Mouse (Mus musculus) midbrain, embryonic 11.5 days (tissue): ENCODE measurements around the gene Rabac1. TPM values are rescaled to one million over a fixed set of nuclear protein-coding genes. Genes with fewer than 3 reads are reported as not detected.

Experiments used
- ATAC-seq: fragments of 200-750 bp; cut with Nextera tagmentation; 2 replicates; pipeline ENCODE4 v1.8.0; 2017; ENCODE audit warnings: moderate TSS enrichment, moderate library complexity; ENCODE audit not compliant: low FRiP score
- DNase-seq: peaks from one replicate; pipeline ENCODE4 v3.0.0; 2015; ENCODE audit warnings: low spot score; ENCODE audit errors: missing footprints
- H3K27ac ChIP-seq: fragments of 300-500 bp; sonication (generic); 2 replicates; pipeline ENCODE4 v1.5.1; 2014; ENCODE audit warnings: low read depth, low read length
- H3K27me3 ChIP-seq: fragments of 300-500 bp; sonication (generic); 2 replicates; pipeline ENCODE4 v1.6.1; 2014; ENCODE audit warnings: mild to moderate bottlenecking, low read length, moderate library complexity, mixed read lengths; ENCODE audit not compliant: control insufficient read depth, insufficient read depth
- H3K36me3 ChIP-seq: fragments of 300-500 bp; sonication (generic); 2 replicates; pipeline ENCODE4 v1.6.1; 2014; ENCODE audit warnings: mild to moderate bottlenecking, low read length, moderate library complexity, mixed read lengths; ENCODE audit not compliant: control insufficient read depth, insufficient read depth
- H3K4me1 ChIP-seq: fragments of 300-500 bp; sonication (generic); 2 replicates; pipeline ENCODE4 v1.6.1; 2014; ENCODE audit warnings: low read length; ENCODE audit not compliant: control insufficient read depth, insufficient read depth
- H3K4me2 ChIP-seq: fragments of 300-500 bp; sonication (generic); 2 replicates; pipeline ENCODE4 v1.6.1; 2014; ENCODE audit warnings: mild to moderate bottlenecking, moderate library complexity
- H3K4me3 ChIP-seq: fragments of 300-500 bp; sonication (generic); 2 replicates; pipeline ENCODE4 v1.5.1; 2014; ENCODE audit warnings: low read depth, low read length
- H3K9ac ChIP-seq: fragments of 300-500 bp; sonication (generic); 2 replicates; pipeline ENCODE4 v1.6.1; 2014; ENCODE audit warnings: low read length
- H3K9me3 ChIP-seq: fragments of 300-500 bp; sonication (generic); 2 replicates; pipeline ENCODE4 v1.6.1; 2016; ENCODE audit warnings: low read length; ENCODE audit not compliant: control insufficient read depth
- WGBS: fragments of 180-500 bp; shearing (Covaris S2); extraction: QIAGEN DNeasy Blood & Tissue Kit; methylation state at CpG from one replicate; pipeline ENCODE4 v1.1.7; 2014; 5-methylcytosine and 5-hydroxymethylcytosine counted together
- polyA plus RNA-seq: library from polyadenylated mRNA; unstranded; fragments of >200 nt; fragmentation: Nextera tagmentation; extraction: Ambion mirVana; gene quantifications from 2 replicates; pipeline ENCODE4 v1.2.1, GENCODE M21; 2014

The Rabac1 gene
- polyA plus RNA-seq, 1 experiment from 2014 or later: 110 TPM

DNA sequence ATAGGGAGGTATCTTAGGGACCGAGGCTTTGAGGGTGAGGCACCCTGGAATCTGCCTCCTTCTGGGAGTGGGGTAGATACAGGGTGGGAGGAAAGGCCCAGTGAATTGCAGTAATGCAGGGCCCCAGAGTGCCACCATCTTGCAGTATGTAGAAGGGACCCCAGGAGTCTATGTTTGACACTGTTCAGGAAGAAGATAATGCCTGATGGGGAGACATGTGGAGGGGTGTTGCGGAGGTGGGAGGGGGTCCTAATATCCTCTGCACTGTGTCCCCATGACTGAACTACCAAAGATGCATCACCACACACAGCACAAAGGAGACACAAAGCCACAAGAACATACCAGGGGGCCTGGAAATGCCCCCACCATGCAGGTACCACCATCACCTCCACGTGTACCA, 33.6 kb upstream of the Rabac1 start:
- H3K27me3 ChIP-seq: peaks cover 50% of the 10 kb centered on the region
- peaks cover 31% of the 10 kb centered on the region for H3K4me1 ChIP-seq
- no peaks in the 10 kb centered on the region for H3K9me3 ChIP-seq
- no peak overlapping the region for H3K27ac ChIP-seq
- 55% methylated on average over 3 of the region's 3 CpGs for WGBS
- peak overlapping the region; percentile 88 for H3K4me2 ChIP-seq
- no peak for DNase-seq
- H3K4me3 ChIP-seq: peak overlapping the region; percentile 52; the same call in 1 of the 2 replicates
- ATAC-seq: peak; percentile 17
- peak overlapping the region; percentile 68; the same call in 1 of the 2 replicates for H3K9ac ChIP-seq
- H3K36me3 ChIP-seq: no peaks in the 10 kb centered on the region

DNA sequence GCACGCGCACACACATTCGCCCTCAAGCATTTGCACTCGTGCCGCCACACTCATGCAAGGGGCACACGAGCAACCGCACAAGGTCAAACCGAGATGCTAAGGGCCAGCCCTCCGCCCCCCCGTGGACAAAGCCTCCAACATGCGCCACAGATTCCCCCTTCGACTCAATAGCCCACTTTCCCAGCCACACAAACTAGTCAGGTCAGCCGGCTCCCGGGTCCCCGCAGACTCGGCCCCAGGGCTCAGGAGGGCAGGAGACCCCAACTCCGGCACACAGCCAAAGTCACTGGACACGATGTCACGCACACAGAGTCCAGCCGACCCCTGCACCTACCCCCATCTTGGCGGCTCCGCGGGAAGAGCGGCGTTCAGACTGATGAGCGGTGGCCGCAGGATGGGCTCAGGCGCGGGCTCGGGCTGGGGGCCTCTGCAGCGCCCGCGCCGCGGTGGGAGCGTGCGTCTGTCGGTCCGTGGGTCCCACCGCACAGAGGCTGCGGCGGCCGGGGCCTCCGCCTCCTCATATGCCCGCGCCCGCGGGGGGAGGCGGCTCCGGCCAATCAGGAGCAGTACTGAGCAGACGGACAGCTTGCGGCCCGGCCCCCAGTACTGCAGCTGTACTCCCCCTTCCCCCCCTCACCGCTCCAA, 33.0 kb upstream of the Rabac1 start, which contains the start of gene Atp1a3:
Gene Atp1a3, minus strand, starts transcription at position 538 of the 645 bp plus-strand sequence.
- 1% methylated on average over 53 of the region's 54 CpGs for WGBS
- H3K27me3 ChIP-seq: peaks cover 44% of the 10 kb centered on the region
- no peaks in the 10 kb centered on the region for H3K36me3 ChIP-seq
- H3K9ac ChIP-seq: peak within 1 kb of the TSS; percentile 68
- no peak within 1 kb of the TSS for H3K27ac ChIP-seq
- no peaks in the 10 kb centered on the region for H3K9me3 ChIP-seq
- H3K4me3 ChIP-seq: peak within 1 kb of the TSS; percentile 52
- peak within 1 kb of the TSS; percentile 88 for H3K4me2 ChIP-seq
- peak; percentile 80 for ATAC-seq
- peaks cover 29% of the 10 kb centered on the region for H3K4me1 ChIP-seq
- DNase-seq: peak; percentile 92

- Histone ChIP-seq H3K27me3 (peaks cover 37% of the 10 kb centered on the region), H3K36me3 (no peaks in the 10 kb centered on the region), H3K4me1 (peaks cover 28% of the 10 kb centered on the region), H3K9me3 (no peaks in the 10 kb centered on the region), H3K4me3 (peak overlapping the region; percentile 52), H3K27ac (no peak overlapping the region), H3K4me2 (peak overlapping the region; percentile 88), H3K9ac (peak overlapping the region; percentile 48)
- WGBS: 47% methylated on average over 6 of the region's 9 CpGs
- ATAC-seq (no peak), DNase-seq (no peak)
These were observed 32.3 kb upstream of the Rabac1 start for GRCm38 (mm10) chr7:25004806-25005205.

DNA sequence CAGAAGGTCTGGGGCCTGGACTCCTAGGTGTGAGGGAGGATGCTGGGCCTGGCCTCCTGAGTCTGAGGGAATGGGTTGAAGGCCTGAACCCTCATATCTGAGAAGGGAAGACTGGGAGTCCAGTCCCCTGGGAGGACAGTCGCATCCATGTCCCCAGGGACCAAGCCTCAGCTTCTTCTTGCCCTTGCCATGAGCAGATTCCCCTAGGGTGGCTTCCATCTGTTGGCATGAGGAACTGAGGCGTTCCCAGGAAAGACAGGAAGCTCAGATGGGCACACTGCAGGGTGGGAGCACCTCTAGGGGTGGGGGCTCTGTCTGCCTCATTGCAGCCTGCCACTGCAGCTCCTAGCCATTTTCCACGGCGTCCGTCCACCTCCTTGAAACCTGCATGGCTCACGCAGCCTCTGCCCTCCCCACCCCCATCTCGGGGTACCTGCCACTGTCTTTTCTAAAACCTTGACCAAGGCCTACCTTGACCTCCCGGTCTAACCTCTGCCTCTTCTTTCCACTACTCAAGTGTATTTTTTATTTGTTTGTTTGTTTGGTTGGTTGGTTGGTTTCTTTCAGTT, 31.4 kb upstream of the Rabac1 start:
- H3K27ac ChIP-seq: no peak overlapping the region
- peak overlapping the region; percentile 15 for H3K4me2 ChIP-seq
- peaks cover 28% of the 10 kb centered on the region for H3K27me3 ChIP-seq
- H3K4me3 ChIP-seq: no peak overlapping the region; the same call in 1 of the 2 replicates
- no peaks in the 10 kb centered on the region for H3K36me3 ChIP-seq
- peak; percentile 79 for DNase-seq
- ATAC-seq: no peak
- no peaks in the 10 kb centered on the region for H3K9me3 ChIP-seq
- WGBS: 83% methylated on average over 8 of the region's 8 CpGs
- H3K9ac ChIP-seq: no peak overlapping the region
- peaks cover 25% of the 10 kb centered on the region for H3K4me1 ChIP-seq

DNA sequence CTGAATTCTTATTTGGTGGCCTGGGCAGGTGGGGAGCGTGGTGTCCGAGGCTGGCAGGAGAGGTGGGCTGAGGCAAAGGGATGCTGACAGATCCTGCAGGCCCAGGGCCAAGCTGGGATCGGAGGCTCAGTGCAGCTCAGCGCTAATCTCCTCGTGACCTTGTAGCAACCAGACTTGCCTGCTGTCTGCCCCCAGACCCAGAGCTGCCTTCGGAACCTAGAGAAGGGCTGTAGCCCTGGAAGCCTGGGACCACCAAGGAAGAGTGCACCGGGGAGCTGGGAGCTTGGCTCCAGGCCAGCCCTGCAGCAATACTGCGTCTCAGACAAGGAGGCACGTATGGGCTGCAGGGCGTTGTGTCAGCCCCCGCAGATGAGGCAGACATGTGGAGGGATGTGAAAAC, 30.7 kb upstream of the Rabac1 start:
- peak overlapping the region; percentile 15; the same call in 1 of the 2 replicates for H3K4me2 ChIP-seq
- H3K27me3 ChIP-seq: peaks cover 22% of the 10 kb centered on the region
- 57% methylated on average over 11 of the region's 11 CpGs for WGBS

DNA sequence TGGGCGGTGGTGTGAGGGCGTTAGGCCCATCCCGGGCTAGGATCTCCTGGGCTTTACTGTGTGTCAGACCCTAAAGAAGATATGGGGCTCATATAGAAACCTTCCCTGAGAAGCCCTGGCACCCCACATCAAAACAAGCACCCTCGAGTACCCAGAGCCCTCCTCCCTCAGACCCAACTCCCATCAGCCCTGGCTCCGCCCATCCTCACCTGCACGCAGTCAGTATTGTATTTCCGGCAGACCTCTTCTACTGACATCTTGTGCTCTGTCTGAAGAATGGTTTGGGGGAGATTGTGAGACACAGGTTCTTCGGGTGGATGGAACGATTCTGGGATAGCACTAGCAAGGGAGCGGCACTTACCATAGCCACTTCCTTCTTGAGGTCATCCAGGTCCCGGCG, 28.2 kb upstream of the Rabac1 start:
- DNase-seq (no peak), ATAC-seq (no peak)
- 83% methylated on average over 12 of the region's 12 CpGs for WGBS
- Histone ChIP-seq H3K4me3 (no peak overlapping the region), H3K27ac (no peak overlapping the region), H3K9ac (no peak overlapping the region), H3K36me3 (no peaks in the 10 kb centered on the region), H3K4me1 (peaks cover 9% of the 10 kb centered on the region), H3K27me3 (peaks cover 6% of the 10 kb centered on the region; the same call in 1 of the 2 replicates), H3K9me3 (no peaks in the 10 kb centered on the region), H3K4me2 (no peak overlapping the region)

More for the DNA sequence above, 30.7 kb upstream of the Rabac1 start:
- Histone ChIP-seq H3K36me3 (no peaks in the 10 kb centered on the region), H3K27ac (no peak overlapping the region), H3K9me3 (no peaks in the 10 kb centered on the region), H3K4me3 (no peak overlapping the region), H3K9ac (no peak overlapping the region), H3K4me1 (peaks cover 23% of the 10 kb centered on the region)
- ATAC-seq (no peak), DNase-seq (no peak)

- no peak for ATAC-seq
- DNase-seq: no peak
- Histone ChIP-seq H3K4me3 (no peak overlapping the region), H3K9me3 (no peaks in the 10 kb centered on the region), H3K4me1 (peaks cover 5% of the 10 kb centered on the region), H3K27me3 (peaks cover 2% of the 10 kb centered on the region; the same call in 1 of the 2 replicates), H3K27ac (no peak overlapping the region), H3K36me3 (no peaks in the 10 kb centered on the region), H3K4me2 (no peak overlapping the region), H3K9ac (no peak overlapping the region)
- 79% methylated on average over 7 of the region's 7 CpGs for WGBS
These were observed 27.7 kb upstream of the Rabac1 start for GRCm38 (mm10) chr7:25000211-25000610.

GRCm38 (mm10) chr7:24993081-24993480, 20.5 kb upstream of the Rabac1 start:
- Histone ChIP-seq H3K27me3 (no peaks in the 10 kb centered on the region), H3K9ac (no peak overlapping the region), H3K4me3 (no peak overlapping the region), H3K9me3 (no peaks in the 10 kb centered on the region), H3K27ac (no peak overlapping the region), H3K4me2 (no peak overlapping the region), H3K36me3 (no peaks in the 10 kb centered on the region), H3K4me1 (no peaks in the 10 kb centered on the region)
- 76% methylated on average over 6 of the region's 6 CpGs for WGBS
- DNase-seq (no peak), ATAC-seq (no peak)

- ATAC-seq: no peak
- H3K36me3 ChIP-seq: no peaks in the 10 kb centered on the region
- no peaks in the 10 kb centered on the region for H3K4me1 ChIP-seq
These were observed 17.9 kb upstream of the Rabac1 start for GRCm38 (mm10) chr7:24990478-24990877.

More at GRCm38 (mm10) chr7:24990478-24990877, 17.9 kb upstream of the Rabac1 start:
- H3K9me3 ChIP-seq: no peaks in the 10 kb centered on the region
- WGBS: 80% methylated on average over 8 of the region's 8 CpGs
- H3K27ac ChIP-seq: no peak overlapping the region
- no peaks in the 10 kb centered on the region for H3K27me3 ChIP-seq
- DNase-seq: no peak
- no peak overlapping the region for H3K9ac ChIP-seq
- H3K4me3 ChIP-seq: no peak overlapping the region
- H3K4me2 ChIP-seq: no peak overlapping the region
